In the genomic region with DNA sequence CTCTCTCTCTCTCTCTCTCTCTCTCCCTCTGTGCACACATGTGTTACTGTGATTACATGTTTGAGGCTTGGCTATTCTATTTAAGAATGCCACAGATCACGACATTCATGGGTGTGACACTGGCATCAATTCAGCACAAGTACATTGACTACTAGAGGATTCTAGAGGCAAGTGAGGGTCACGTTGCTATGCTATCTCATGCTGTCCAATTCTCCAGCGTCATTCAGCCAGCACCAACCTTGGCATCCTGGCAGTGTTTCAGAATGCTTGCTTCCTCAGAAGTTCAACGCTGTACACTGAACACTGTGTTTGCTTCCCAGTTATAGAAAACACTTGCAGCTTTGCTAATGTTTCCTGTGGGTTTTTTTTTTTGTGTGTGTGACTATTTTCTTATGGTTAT, we compare ENCODE assay signal across 13 mouse cellular contexts.
DNase-seq lines count a peak whose midpoint lies in the region; ATAC-seq and TF ChIP-seq lines count a peak whose summit lies in the region.
"Had no signal": no experiment of that assay in that cellular context is flagged by ENCODE, and none has a peak within 500 bp of the region (broad histone marks: within the 10 kb centered on the region; RNA-seq: fewer than 3 reads in every experiment).

No protein-coding gene starts in this region.

- WGBS in embryonic facial prominence, embryonic 14.5 days: 50% methylated on average over 4 of the region's 4 CpGs
- WGBS in embryonic facial prominence, embryonic 10.5 days: 78% methylated on average over 4 of the region's 4 CpGs
- WGBS in lung, postnatal 0 days: 19% methylated on average over 4 of the region's 4 CpGs
- 84% methylated on average over 4 of the region's 4 CpGs for WGBS in forebrain, embryonic 13.5 days

- DNase-seq in embryonic facial prominence, embryonic 14.5 days (ENCODE audit: low spot score): peak; percentile 44
- DNase-seq in embryonic facial prominence, embryonic 10.5 days (ENCODE audit: low spot score): no peak
- DNase-seq in adipocyte (ENCODE audit: low spot score): peak; percentile 20
- DNase-seq in heart, adult 9 months (ENCODE audit: low spot score in 2 of 2): peak; percentile 23 to 54
- DNase-seq in lung, postnatal 0 days (ENCODE audit: low spot score): peak; percentile 14
- DNase-seq in layer of hippocampus, postnatal 10 days (ENCODE audit: low spot score in 2 of 2): no peak
- DNase-seq in spleen, adult 18-20 months: no peak
- DNase-seq: B cell, adult 2 months had no signal

- H3K36me3 ChIP-seq in embryonic facial prominence, embryonic 14.5 days (ENCODE audit: control insufficient read depth, insufficient read depth, low read length): no peaks in the 10 kb centered on the region
- H3K36me3 ChIP-seq in embryonic facial prominence, embryonic 10.5 days (replicated peaks): no peaks in the 10 kb centered on the region
- no peaks in the 10 kb centered on the region for H3K36me3 ChIP-seq in lung, postnatal 0 days (ENCODE audit: insufficient read depth, low read length)
- no peaks in the 10 kb centered on the region for H3K36me3 ChIP-seq in forebrain, embryonic 13.5 days (ENCODE audit: poor library complexity, severe bottlenecking)
- H3K36me3 ChIP-seq: forebrain, embryonic 10.5 days; limb, embryonic 12.5 days; lung, embryonic 15.5 days had no signal

- no peak for TF ChIP-seq CTCF in lung, postnatal 0 days (IDR thresholded peaks at IDR 0.05)

- no peak for TF ChIP-seq EP300 in lung, postnatal 0 days (IDR thresholded peaks at IDR 0.05)

- no peaks in the 10 kb centered on the region for H3K9me3 ChIP-seq in embryonic facial prominence, embryonic 14.5 days (ENCODE audit: control insufficient read depth, low read length)
- H3K9me3 ChIP-seq in embryonic facial prominence, embryonic 10.5 days: no peaks in the 10 kb centered on the region
- no peaks in the 10 kb centered on the region for H3K9me3 ChIP-seq in lung, postnatal 0 days (ENCODE audit: low read length)
- H3K9me3 ChIP-seq in forebrain, embryonic 13.5 days (replicated peaks): no peaks in the 10 kb centered on the region
- H3K9me3 ChIP-seq: forebrain, embryonic 10.5 days; limb, embryonic 12.5 days; lung, embryonic 15.5 days had no signal

- no peak overlapping the region for H3K4me3 ChIP-seq in embryonic facial prominence, embryonic 14.5 days (ENCODE audit: low read depth, low read length)
- H3K4me3 ChIP-seq in embryonic facial prominence, embryonic 10.5 days: no peak overlapping the region
- H3K4me3 ChIP-seq in lung, postnatal 0 days (ENCODE audit: low read depth, low read length): no peak overlapping the region
- no peak overlapping the region for H3K4me3 ChIP-seq in forebrain, embryonic 13.5 days
- H3K4me3 ChIP-seq: forebrain, embryonic 10.5 days; limb, embryonic 12.5 days; lung, embryonic 15.5 days had no signal

- no peak for ATAC-seq in embryonic facial prominence, embryonic 14.5 days (ENCODE audit: low read depth)
- no peak for ATAC-seq in lung, postnatal 0 days
- ATAC-seq in forebrain, embryonic 13.5 days: no peak
- ATAC-seq: hindbrain, embryonic 16.5 days had no signal

- no peak overlapping the region for H3K9ac ChIP-seq in embryonic facial prominence, embryonic 14.5 days (ENCODE audit: low read depth, low read length)
- H3K9ac ChIP-seq in lung, postnatal 0 days (replicated peaks; ENCODE audit: low read depth): no peak overlapping the region
- no peak overlapping the region for H3K9ac ChIP-seq in forebrain, embryonic 13.5 days
- H3K9ac ChIP-seq: limb, embryonic 12.5 days; lung, embryonic 15.5 days had no signal

- H3K4me1 ChIP-seq in embryonic facial prominence, embryonic 14.5 days (ENCODE audit: control insufficient read depth, insufficient read depth, low read length): peaks cover 3% of the 10 kb centered on the region; the same call in 1 of the 2 replicates
- no peaks in the 10 kb centered on the region for H3K4me1 ChIP-seq in embryonic facial prominence, embryonic 10.5 days
- peaks cover 4% of the 10 kb centered on the region; the same call in 1 of the 2 replicates for H3K4me1 ChIP-seq in lung, postnatal 0 days (ENCODE audit: insufficient read depth, low read depth, low read length)
- H3K4me1 ChIP-seq in forebrain, embryonic 13.5 days: no peaks in the 10 kb centered on the region
- H3K4me1 ChIP-seq: forebrain, embryonic 10.5 days; limb, embryonic 12.5 days had no signal

- no peaks in the 10 kb centered on the region for H3K27me3 ChIP-seq in embryonic facial prominence, embryonic 14.5 days (replicated peaks; ENCODE audit: control insufficient read depth, insufficient read depth, low read length)
- H3K27me3 ChIP-seq in embryonic facial prominence, embryonic 10.5 days (replicated peaks; ENCODE audit: low read depth, poor library complexity, severe bottlenecking): no peaks in the 10 kb centered on the region
- H3K27me3 ChIP-seq in lung, postnatal 0 days (replicated peaks; ENCODE audit: insufficient read depth, low read length): no peaks in the 10 kb centered on the region
- H3K27me3 ChIP-seq in forebrain, embryonic 13.5 days: no peaks in the 10 kb centered on the region
- H3K27me3 ChIP-seq: limb, embryonic 12.5 days; lung, embryonic 15.5 days had no signal

- H3K4me2 ChIP-seq in embryonic facial prominence, embryonic 14.5 days (ENCODE audit: low read depth, low read length): no peak overlapping the region
- no peak overlapping the region for H3K4me2 ChIP-seq in lung, postnatal 0 days (replicated peaks; ENCODE audit: low read depth, low read length)
- H3K4me2 ChIP-seq in forebrain, embryonic 13.5 days: no peak overlapping the region
- H3K4me2 ChIP-seq: limb, embryonic 12.5 days; lung, embryonic 15.5 days had no signal

- H3K27ac ChIP-seq in embryonic facial prominence, embryonic 14.5 days (replicated peaks; ENCODE audit: low read depth, low read length): no peak overlapping the region
- no peak overlapping the region for H3K27ac ChIP-seq in embryonic facial prominence, embryonic 10.5 days (replicated peaks)
- H3K27ac ChIP-seq in lung, postnatal 0 days (ENCODE audit: low read length): no peak overlapping the region
- H3K27ac ChIP-seq in forebrain, embryonic 13.5 days: no peak overlapping the region
- H3K27ac ChIP-seq: forebrain, embryonic 10.5 days; limb, embryonic 12.5 days; lung, embryonic 15.5 days had no signal

Comparison
In these comparisons a context has a peak if more than half of its experiments do, and no peak if none do; other contexts are left out.
1. DNase-seq: peak in embryonic facial prominence, embryonic 14.5 days (single experiment), adipocyte (single experiment), heart, adult 9 months (2 of 2) and lung, postnatal 0 days (single experiment); none in embryonic facial prominence, embryonic 10.5 days (single experiment), layer of hippocampus, postnatal 10 days (0 of 2) and spleen, adult 18-20 months (0 of 2).